Mouse (Mus musculus) cortical plate, adult 2 months (tissue): Measurements from ENCODE around the gene Zmat5. TPM values are rescaled to one million over a fixed set of nuclear protein-coding genes. Genes with fewer than 3 reads are reported as not detected.

ENCODE experiments used
- H3K27ac ChIP-seq: fragments of 200-500 bp; 2 replicates; pipeline ENCODE4 v1.5.1; 2012; ENCODE audit warnings: low read length, control low read depth, inconsistent platforms; ENCODE audit not compliant: insufficient read depth
- H3K4me1 ChIP-seq: fragments of 200-500 bp; 2 replicates; pipeline ENCODE4 v1.6.1; 2011; ENCODE audit warnings: low read length; ENCODE audit not compliant: control insufficient read depth, insufficient read depth
- H3K4me3 ChIP-seq: fragments of 200-500 bp; 2 replicates; pipeline ENCODE4 v1.5.1; 2011; ENCODE audit warnings: mild to moderate bottlenecking, low read length, control low read depth; ENCODE audit not compliant: insufficient read depth
- CTCF ChIP-seq: fragments of 200-500 bp; IDR thresholded peaks from 2 replicates; pipeline ENCODE4 v1.5.1; 2011; ENCODE audit warnings: mild to moderate bottlenecking, control low read depth, low read length; ENCODE audit not compliant: insufficient read depth; ENCODE audit errors: extremely low read depth
- POLR2A ChIP-seq: fragments of 200-500 bp; IDR thresholded peaks from 2 replicates; pipeline ENCODE4 v1.6.1; 2011; ENCODE audit warnings: mild to moderate bottlenecking, low read length, control low read depth; ENCODE audit not compliant: insufficient read depth; ENCODE audit errors: extremely low read depth
- polyA plus RNA-seq: library from polyadenylated mRNA; depleted of rRNA; stranded (reverse); fragments of >200 nt; gene quantifications from 2 replicates; pipeline ENCODE4 v1.2.3, GENCODE M21; 2012

Zmat5 gene
- polyA plus RNA-seq, 1 experiment, result 52.6 TPM

DNA sequence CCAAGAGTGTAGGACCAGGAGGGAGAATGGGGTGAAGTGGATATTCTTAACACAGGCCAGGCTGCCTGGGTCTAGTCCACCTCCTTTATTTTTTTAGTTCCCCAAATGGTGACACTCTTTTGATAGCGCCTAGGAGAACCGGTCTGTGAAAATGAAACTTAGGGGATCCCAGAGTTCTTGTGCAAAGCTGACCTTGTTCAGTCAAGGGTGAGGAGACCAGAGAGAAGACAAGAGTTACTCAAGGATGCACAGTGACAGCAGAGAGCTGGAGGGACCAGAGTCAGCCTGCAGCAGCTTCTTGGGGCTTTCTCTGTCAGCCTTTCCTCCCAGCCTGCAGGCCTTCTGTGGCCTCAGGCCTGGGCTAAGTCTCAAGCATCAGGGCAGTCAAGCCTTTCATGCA is 58.0 kb downstream of the Zmat5 start:
- H3K4me3 ChIP-seq, result no peak overlapping the region
- H3K4me1 ChIP-seq, result no peaks in the 10 kb centered on the region
- TF ChIP-seq POLR2A (no peak), CTCF (no peak)
- no peak overlapping the region for H3K27ac ChIP-seq

GRCm38 (mm10) chr11:4763631-4764030 is 59.2 kb downstream of the Zmat5 start:
- H3K27ac ChIP-seq, result no peak overlapping the region
- no peaks in the 10 kb centered on the region for H3K4me1 ChIP-seq
- TF ChIP-seq CTCF (no peak), POLR2A (no peak)
- no peak overlapping the region for H3K4me3 ChIP-seq

- TF ChIP-seq POLR2A (no peak), CTCF (no peak)
- no peak overlapping the region for H3K27ac ChIP-seq
- H3K4me1 ChIP-seq, result no peaks in the 10 kb centered on the region
- no peak overlapping the region for H3K4me3 ChIP-seq
Observed at GRCm38 (mm10) chr11:4764476-4764875, 60.0 kb downstream of the Zmat5 start.

- no peak overlapping the region for H3K27ac ChIP-seq
- H3K4me1 ChIP-seq, result 0 out of 2 replicates have a peak, but pooled peaks cover 2% of the 10 kb centered on the region
- TF ChIP-seq CTCF, result no peak
- TF ChIP-seq POLR2A, result no peak
- H3K4me3 ChIP-seq, result no peak overlapping the region
Observed at GRCm38 (mm10) chr11:4768399-4768798, 63.9 kb downstream of the Zmat5 start.

DNA sequence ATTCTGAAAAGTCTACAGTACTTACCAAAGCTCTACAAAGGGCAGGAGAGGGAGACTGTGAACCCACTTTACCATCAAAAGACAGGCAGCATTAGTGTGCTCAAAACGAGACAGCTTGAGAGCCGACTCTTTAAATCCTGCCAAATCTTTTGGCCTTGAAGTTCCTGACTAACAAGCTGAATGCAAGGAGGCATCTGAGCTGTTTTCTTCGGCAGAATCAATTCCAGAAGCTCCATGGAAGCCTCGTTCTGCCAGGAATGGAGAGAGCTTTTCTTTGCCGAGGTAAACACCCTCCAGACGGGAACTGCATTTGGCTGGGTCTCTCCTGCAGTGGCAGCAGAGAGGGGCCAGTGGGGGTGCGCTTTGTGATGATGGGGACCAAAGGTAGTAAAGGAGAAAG is 64.8 kb downstream of the Zmat5 start:
- 0 out of 2 replicates have a peak, but pooled peaks cover 2% of the 10 kb centered on the region for H3K4me1 ChIP-seq
- TF ChIP-seq POLR2A (no peak), CTCF (no peak)
- H3K4me3 ChIP-seq, result no peak overlapping the region
- no peak overlapping the region for H3K27ac ChIP-seq

GRCm38 (mm10) chr11:4769881-4770280 is 65.4 kb downstream of the Zmat5 start:
- no peak for TF ChIP-seq CTCF
- no peak for TF ChIP-seq POLR2A
- H3K27ac ChIP-seq, result no peak overlapping the region
- no peak overlapping the region for H3K4me3 ChIP-seq
- H3K4me1 ChIP-seq, result 0 out of 2 replicates have a peak, but pooled peaks cover 2% of the 10 kb centered on the region

DNA sequence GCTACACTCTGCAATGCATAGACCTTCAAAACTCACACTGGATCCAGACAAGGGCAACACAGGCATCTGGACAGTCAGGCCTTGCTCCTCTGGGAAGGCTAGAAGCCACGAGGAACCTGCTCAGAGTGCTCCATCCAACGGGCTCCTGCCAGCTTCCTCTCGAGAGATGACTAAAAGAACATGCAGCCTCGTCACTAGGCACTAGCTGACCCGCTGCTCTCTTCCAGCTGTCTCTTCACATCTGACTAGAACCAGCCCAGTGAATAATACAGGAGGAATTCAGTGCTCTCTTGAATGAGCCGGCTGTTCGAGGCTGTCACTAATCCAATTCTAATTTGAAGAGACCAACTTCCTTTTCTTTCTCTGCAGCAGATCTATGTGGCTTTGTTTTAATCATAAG is 67.3 kb downstream of the Zmat5 start:
- H3K27ac ChIP-seq, result no peak overlapping the region
- no peak for TF ChIP-seq CTCF
- no peak for TF ChIP-seq POLR2A
- H3K4me3 ChIP-seq, result no peak overlapping the region
- 0 out of 2 replicates have a peak, but pooled peaks cover 2% of the 10 kb centered on the region for H3K4me1 ChIP-seq

DNA sequence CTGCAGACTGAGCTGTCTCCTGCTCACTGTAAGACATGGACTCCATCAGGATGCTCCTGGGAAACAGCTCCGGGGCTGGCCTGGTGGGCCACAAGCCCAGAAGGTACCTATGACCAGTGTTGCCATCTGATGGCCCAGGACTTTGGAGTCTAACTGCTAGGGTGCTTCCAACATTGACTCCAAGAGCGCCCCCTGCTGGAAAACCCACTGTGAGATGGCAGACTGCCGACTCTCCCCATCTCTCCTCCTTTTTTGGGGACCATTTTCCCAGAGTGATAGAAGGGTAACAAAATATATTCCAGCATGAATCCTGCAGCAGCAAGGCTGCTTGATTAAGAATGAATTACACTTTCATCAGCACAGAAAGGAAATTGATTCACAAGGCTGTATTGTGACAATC is 68.4 kb downstream of the Zmat5 start:
- Histone ChIP-seq H3K4me3 (no peak overlapping the region), H3K27ac (no peak overlapping the region)
- TF ChIP-seq POLR2A (no peak), CTCF (peak; percentile 48)

GRCm38 (mm10) chr11:4780927-4781326 is 76.4 kb downstream of the Zmat5 start:
- TF ChIP-seq CTCF, result no peak
- TF ChIP-seq POLR2A, result no peak
- Histone ChIP-seq H3K4me3 (no peak overlapping the region), H3K4me1 (no peaks in the 10 kb centered on the region), H3K27ac (no peak overlapping the region)

More for the DNA sequence above, 68.4 kb downstream of the Zmat5 start:
- 0 out of 2 replicates have a peak, but pooled peaks cover 2% of the 10 kb centered on the region for H3K4me1 ChIP-seq

DNA sequence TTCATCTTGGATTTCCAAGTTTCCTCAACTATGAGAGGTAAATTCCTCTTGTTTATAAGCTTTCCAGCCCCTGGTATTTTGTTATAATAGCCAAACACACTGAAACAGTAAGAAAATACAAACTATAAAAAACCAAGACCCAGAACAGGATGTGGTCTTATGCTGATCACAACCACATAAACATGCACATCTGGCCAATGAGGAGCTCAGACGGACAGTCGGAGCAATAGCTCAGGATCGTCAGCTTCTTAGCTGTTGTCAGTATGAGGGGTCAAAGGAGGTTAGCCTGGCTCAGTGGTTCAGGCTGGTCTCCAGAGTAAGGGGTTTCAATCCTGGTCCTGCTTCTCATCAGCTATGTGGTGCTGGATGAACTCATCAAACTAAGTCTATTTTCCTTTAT is 78.6 kb downstream of the Zmat5 start:
- TF ChIP-seq CTCF, result no peak
- TF ChIP-seq POLR2A, result no peak
- Histone ChIP-seq H3K4me1 (no peaks in the 10 kb centered on the region), H3K4me3 (no peak overlapping the region), H3K27ac (no peak overlapping the region)
